Mouse (Mus musculus): ENCODE results near the gene Hsp90b1. TPM values are rescaled to one million over a fixed set of nuclear protein-coding genes. Genes with fewer than 3 reads are reported as not detected.
"Not testable (repeated sequence)": the region's sequence is repeated elsewhere in the genome, so short reads cannot be mapped to it uniquely, and the experiment has no call there.

The Hsp90b1 gene
- total RNA-seq (2021) = 100 to 1,000 TPM; 113 to 140 TPM
- long read RNA-seq, experiment 1, transcript Hsp90b1-201 (18 exons, 2,825 nt) = major isoform, 12 of 91 reads
- long read RNA-seq, experiment 1, partial matches to known transcripts = 77 of 91 reads
- long read RNA-seq, experiment 1, other reads (novel, unspliced or antisense) = 2 of 91 reads
- long read RNA-seq, experiment 2, transcript Hsp90b1-201 (18 exons, 2,825 nt) = major isoform, 41 of 90 reads
- long read RNA-seq, experiment 2, partial matches to known transcripts = 47 of 90 reads
- long read RNA-seq, experiment 2, other reads (novel, unspliced or antisense) = 2 of 90 reads

GRCm38 (mm10) chr10:86705318-86705921 is at the start of gene Hsp90b1, which contains the start of gene Ttc41:
TSS of gene Hsp90b1 (minus strand) at chr10:86705509.
TSS of gene Ttc41 (plus strand) at chr10:86705811.
- DNase-seq = peak; percentile 100

- DNase-seq = no peak
These were observed 39.0 kb upstream of the Hsp90b1 start for GRCm38 (mm10) chr10:86744306-86744705.

GRCm38 (mm10) chr10:86742918-86743317 is 37.6 kb upstream of the Hsp90b1 start:
- no peak for DNase-seq

- no peak for DNase-seq
These were observed 29.7 kb upstream of the Hsp90b1 start for GRCm38 (mm10) chr10:86735036-86735435.

GRCm38 (mm10) chr10:86731500-86731863 is 26.2 kb upstream of the Hsp90b1 start:
- no peak for DNase-seq

GRCm38 (mm10) chr10:86730823-86731499 is 25.7 kb upstream of the Hsp90b1 start:
- peak; percentile 64 for DNase-seq

- DNase-seq = no peak
These were observed 22.9 kb upstream of the Hsp90b1 start for GRCm38 (mm10) chr10:86728176-86728575.

- peak; percentile 52 for DNase-seq
These were observed 22.3 kb upstream of the Hsp90b1 start for GRCm38 (mm10) chr10:86727548-86727980.

- no peak for DNase-seq
These were observed 6.8 kb upstream of the Hsp90b1 start for GRCm38 (mm10) chr10:86712156-86712555.

GRCm38 (mm10) chr10:86707134-86707533 is 1.8 kb upstream of the Hsp90b1 start:
- DNase-seq = no peak

GRCm38 (mm10) chr10:86705922-86706752 is 828 bp upstream of the Hsp90b1 start:
- DNase-seq = peak; percentile 74

- DNase-seq = no peak
These were observed 619 bp downstream of the Hsp90b1 start for GRCm38 (mm10) chr10:86704589-86705191.

GRCm38 (mm10) chr10:86704141-86704540 is 1.2 kb downstream of the Hsp90b1 start:
- DNase-seq = no peak

- no peak for DNase-seq
These were observed 1.9 kb downstream of the Hsp90b1 start for GRCm38 (mm10) chr10:86703375-86703774.

- no peak for DNase-seq
These were observed 2.9 kb downstream of the Hsp90b1 start for GRCm38 (mm10) chr10:86702312-86702920.

- no peak for DNase-seq
These were observed 4.3 kb downstream of the Hsp90b1 start for GRCm38 (mm10) chr10:86700973-86701372.

GRCm38 (mm10) chr10:86700251-86700650 is 5.1 kb downstream of the Hsp90b1 start:
- DNase-seq = no peak

- not testable (repeated sequence) for DNase-seq
These were observed 19.3 kb downstream of the Hsp90b1 start for GRCm38 (mm10) chr10:86686017-86686360.

- DNase-seq = peak; percentile 78
These were observed 19.9 kb downstream of the Hsp90b1 start for GRCm38 (mm10) chr10:86685179-86686016.

GRCm38 (mm10) chr10:86684797-86685178 is 20.5 kb downstream of the Hsp90b1 start:
- not testable (repeated sequence) for DNase-seq
